In the genomic region with DNA sequence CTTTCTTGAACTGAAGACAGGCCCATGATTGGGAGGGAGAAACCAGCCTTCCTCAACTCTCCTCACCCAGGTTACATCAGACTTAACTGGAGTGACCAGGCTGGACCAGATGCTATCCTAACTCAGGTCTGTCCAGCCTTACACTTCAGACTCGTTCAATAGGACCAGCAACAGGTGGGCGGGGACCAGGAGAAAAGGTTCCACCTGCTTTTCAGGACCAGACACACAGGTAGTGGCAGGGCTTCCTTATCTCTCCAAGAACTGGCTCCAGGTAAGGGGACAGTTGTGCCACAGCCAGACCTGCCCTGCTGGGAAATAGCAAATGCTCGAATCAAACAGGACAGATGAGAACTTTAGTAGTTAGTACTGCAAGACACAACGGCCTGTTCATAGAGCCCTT, we compare ENCODE assay signal across 9 mouse cellular contexts.
A peak's percentile ranks its signal among the peaks of the same experiment; 100 is the strongest.
DNase-seq lines count a peak whose midpoint lies in the region; ATAC-seq and TF ChIP-seq lines count a peak whose summit lies in the region.
"Had no signal": no experiment of that assay in that cellular context is flagged by ENCODE, and none has a peak within 500 bp of the region (broad histone marks: within the 10 kb centered on the region; RNA-seq: fewer than 3 reads in every experiment).

No protein-coding gene starts in this region.

- peak overlapping the region; percentile 36; the same call in 1 of the 2 replicates for H3K4me3 ChIP-seq in heart, embryonic 10.5 days
- H3K4me3 ChIP-seq in limb, embryonic 12.5 days (replicated peaks): no peak overlapping the region
- H3K4me3 ChIP-seq in limb, embryonic 10.5 days: no peak overlapping the region
- peak overlapping the region in 1 of 3 experiments; percentile 3 for H3K4me3 ChIP-seq in CH12.LX (replicated peaks in 1 of 3; ENCODE audit: low read depth in 2 of 3, low read length in 2 of 3, poor library complexity in 1 of 3)
- H3K4me3 ChIP-seq in intestine, embryonic 14.5 days (ENCODE audit: low read depth, low read length): no peak overlapping the region; the same call in 1 of the 2 replicates

- H3K79me2 ChIP-seq in CH12.LX (replicated peaks; ENCODE audit: control insufficient read depth, extremely low read depth, insufficient read depth, poor library complexity, severe bottlenecking): peaks cover 42% of the 10 kb centered on the region

- intact Hi-C loops in heart, postnatal 10 days (cut with DNase I): no loop called here

- TF ChIP-seq CTCF in CH12.LX (conservative IDR thresholded peaks at IDR 0.05 in 1 of 2, IDR thresholded peaks at IDR 0.05 in 1 of 2; ENCODE audit: low read depth in 2 of 2, low read length in 2 of 2): no peak

- no peak for ATAC-seq in limb, embryonic 12.5 days (ENCODE audit: insufficient number of reproducible peaks, insufficient read depth, low FRiP score, low TSS enrichment, low read depth)
- ATAC-seq in intestine, embryonic 14.5 days (replicated peaks; ENCODE audit: low FRiP score, low TSS enrichment, low read depth): no peak
- ATAC-seq: liver, postnatal 0 days had no signal

- 0 out of 2 replicates have a peak overlapping the region, but pooled peaks have one; percentile 40 for H3K4me2 ChIP-seq in limb, embryonic 12.5 days
- H3K4me2 ChIP-seq in CH12.LX (ENCODE audit: insufficient read depth, low read depth, poor library complexity, severe bottlenecking): peak overlapping the region; percentile 79
- peak overlapping the region; percentile 71 for H3K4me2 ChIP-seq in intestine, embryonic 14.5 days (ENCODE audit: low read length)

- 82% methylated on average over 4 of the region's 4 CpGs for WGBS in heart, embryonic 10.5 days
- 79% methylated on average over 4 of the region's 4 CpGs for whole genome bisulfite sequencing in limb, embryonic 12.5 days
- WGBS in limb, embryonic 10.5 days: 85% methylated on average over 4 of the region's 4 CpGs
- 60% methylated on average over 4 of the region's 4 CpGs for WGBS in intestine, embryonic 14.5 days

- no peaks in the 10 kb centered on the region for H3K27me3 ChIP-seq in heart, embryonic 10.5 days (ENCODE audit: insufficient read depth, poor library complexity, severe bottlenecking)
- H3K27me3 ChIP-seq in limb, embryonic 12.5 days: no peaks in the 10 kb centered on the region
- H3K27me3 ChIP-seq in limb, embryonic 10.5 days (ENCODE audit: low read depth, poor library complexity, severe bottlenecking): no peaks in the 10 kb centered on the region
- no peaks in the 10 kb centered on the region for H3K27me3 ChIP-seq in CH12.LX (replicated peaks)
- H3K27me3 ChIP-seq in intestine, embryonic 14.5 days (replicated peaks; ENCODE audit: control insufficient read depth, insufficient read depth, low read length): no peaks in the 10 kb centered on the region

- H3K27ac ChIP-seq in heart, embryonic 10.5 days: no peak overlapping the region
- no peak overlapping the region for H3K27ac ChIP-seq in limb, embryonic 12.5 days
- no peak overlapping the region for H3K27ac ChIP-seq in limb, embryonic 10.5 days
- H3K27ac ChIP-seq in CH12.LX (ENCODE audit: insufficient read depth, low read depth): peak overlapping the region; percentile 22; the same call in 1 of the 2 replicates
- H3K27ac ChIP-seq in intestine, embryonic 14.5 days (ENCODE audit: low read depth): no peak overlapping the region

- H3K9ac ChIP-seq in limb, embryonic 12.5 days (replicated peaks): no peak overlapping the region
- no peak overlapping the region for H3K9ac ChIP-seq in CH12.LX (ENCODE audit: insufficient read depth, low read depth)
- H3K9ac ChIP-seq in intestine, embryonic 14.5 days (ENCODE audit: low read length): no peak overlapping the region
- H3K9ac ChIP-seq: liver, postnatal 0 days had no signal

- TF ChIP-seq RAD21 in CH12.LX (IDR thresholded peaks at IDR 0.05; ENCODE audit: low read depth, low read length): no peak

- dilution Hi-C loops in CH12.LX (cut with MboI; ENCODE audit: extremely low pct_ligation_motif_present, extremely low pct_unique_long_range_greater_than_20kb, low sequenced_read_pairs): no loop called here

- peaks cover 43% of the 10 kb centered on the region for H3K4me1 ChIP-seq in heart, embryonic 10.5 days
- peaks cover 38% of the 10 kb centered on the region for H3K4me1 ChIP-seq in limb, embryonic 12.5 days (replicated peaks)
- H3K4me1 ChIP-seq in limb, embryonic 10.5 days: peaks cover 51% of the 10 kb centered on the region
- H3K4me1 ChIP-seq in CH12.LX (ENCODE audit: control insufficient read depth in 1 of 2, insufficient read depth in 2 of 2): peaks cover 24 to 50% of the 10 kb centered on the region in 2 experiments
- H3K4me1 ChIP-seq in intestine, embryonic 14.5 days (replicated peaks; ENCODE audit: control insufficient read depth, insufficient read depth, low read length): peaks cover 27% of the 10 kb centered on the region

- TF ChIP-seq POLR2A in CH12.LX (IDR thresholded peaks at IDR 0.05; ENCODE audit: low read depth, low read length): no peak

- no peaks in the 10 kb centered on the region for H3K36me3 ChIP-seq in heart, embryonic 10.5 days
- no peaks in the 10 kb centered on the region for H3K36me3 ChIP-seq in limb, embryonic 12.5 days
- H3K36me3 ChIP-seq in limb, embryonic 10.5 days: no peaks in the 10 kb centered on the region
- peaks cover 0 to 2% of the 10 kb centered on the region in 2 experiments for H3K36me3 ChIP-seq in CH12.LX (replicated peaks in 1 of 2; ENCODE audit: control insufficient read depth in 1 of 2, insufficient read depth in 1 of 2, low read length in 1 of 2)
- H3K36me3 ChIP-seq in intestine, embryonic 14.5 days (ENCODE audit: control insufficient read depth, insufficient read depth, low read length): no peaks in the 10 kb centered on the region

- H3K9me3 ChIP-seq in heart, embryonic 10.5 days: no peaks in the 10 kb centered on the region
- no peaks in the 10 kb centered on the region for H3K9me3 ChIP-seq in limb, embryonic 12.5 days
- no peaks in the 10 kb centered on the region for H3K9me3 ChIP-seq in limb, embryonic 10.5 days (replicated peaks)
- H3K9me3 ChIP-seq in CH12.LX (replicated peaks; ENCODE audit: low read length): no peaks in the 10 kb centered on the region
- H3K9me3 ChIP-seq in intestine, embryonic 14.5 days (ENCODE audit: control insufficient read depth, low read length): no peaks in the 10 kb centered on the region

- in situ Hi-C loops in CH12.LX (cut with MboI; ENCODE audit: low pct_ligation_motif_present, low pct_unique_long_range_greater_than_20kb, low sequenced_read_pairs): loop anchor here (10.0 kb wide), 2 partner anchors 59 to 209 kb away; a partner anchor contains a TSS

- no peak for TF ChIP-seq EP300 in CH12.LX (IDR thresholded peaks at IDR 0.05; ENCODE audit: low read length)

- DNase-seq in heart, embryonic 10.5 days (ENCODE audit: low spot score): no peak
- DNase-seq in heart, postnatal 10 days: no peak
- DNase-seq in limb, embryonic 10.5 days (ENCODE audit: low spot score): no peak
- no peak for DNase-seq in CH12.LX (ENCODE audit: extremely low read depth)
- no peak for DNase-seq in intestine, embryonic 14.5 days (ENCODE audit: low spot score)
- no peak for DNase-seq in adrenal gland, postnatal 10 days
- DNase-seq in T-cell, adult 2 months (ENCODE audit: low spot score): no peak
- DNase-seq: liver, postnatal 0 days had no signal

TF ChIP-seq in CH12.LX, 34 proteins besides CTCF, POLR2A, EP300 and RAD21:
- no peak for TF ChIP-seq HCFC1 (IDR thresholded peaks at IDR 0.05; ENCODE audit: low read depth, low read length)
- TF ChIP-seq SIN3A (IDR thresholded peaks at IDR 0.05; ENCODE audit: low read length): no peak
- TF ChIP-seq POLR2AphosphoS2 (IDR thresholded peaks at IDR 0.05; ENCODE audit: low read depth, low read length): no peak
- no peak for TF ChIP-seq PAX5 (IDR thresholded peaks at IDR 0.05; ENCODE audit: low read length)
- TF ChIP-seq ZKSCAN1 (IDR thresholded peaks at IDR 0.05; ENCODE audit: borderline replicate concordance, low read depth, low read length): no peak
- TF ChIP-seq MYC (IDR thresholded peaks at IDR 0.05; ENCODE audit: low read depth, low read length): no peak
- TF ChIP-seq NELFE (IDR thresholded peaks at IDR 0.05; ENCODE audit: low read depth, low read length): no peak
- no peak for TF ChIP-seq MAFK (IDR thresholded peaks at IDR 0.05; ENCODE audit: insufficient replicate concordance, low read length)
- no peak for TF ChIP-seq KAT2A (IDR thresholded peaks at IDR 0.05; ENCODE audit: insufficient replicate concordance, low read length)
- TF ChIP-seq IRF4 (IDR thresholded peaks at IDR 0.05; ENCODE audit: low read depth, low read length): no peak
- TF ChIP-seq ZC3H11A (IDR thresholded peaks at IDR 0.05; ENCODE audit: low read depth, low read length): no peak
- TF ChIP-seq NRF1 (IDR thresholded peaks at IDR 0.05; ENCODE audit: low read depth, low read length): no peak
- TF ChIP-seq JUN (IDR thresholded peaks at IDR 0.05; ENCODE audit: insufficient read depth, low read depth, low read length): no peak
- TF ChIP-seq CHD2 (IDR thresholded peaks at IDR 0.05; ENCODE audit: low read length): no peak
- no peak for TF ChIP-seq MEF2A (IDR thresholded peaks at IDR 0.05; ENCODE audit: borderline replicate concordance, low read depth, low read length)
- no peak for TF ChIP-seq BHLHE40 (IDR thresholded peaks at IDR 0.05; ENCODE audit: low read depth, low read length)
- TF ChIP-seq CHD1 (IDR thresholded peaks at IDR 0.05; ENCODE audit: low read depth, low read length): no peak
- TF ChIP-seq JUND (conservative IDR thresholded peaks at IDR 0.05; ENCODE audit: low read depth, low read length): no peak
- TF ChIP-seq MXI1 (IDR thresholded peaks at IDR 0.05; ENCODE audit: low read depth, low read length): no peak
TF ChIP-seq in CH12.LX: peak in this region for 0.
